Mouse (Mus musculus) intestine, embryonic 14.5 days (tissue): ENCODE data around the gene Tubb4a. TPM values are rescaled to one million over a fixed set of nuclear protein-coding genes. Genes with fewer than 3 reads are reported as not detected.

Source experiments
- ATAC-seq: fragments of 200-750 bp; cut with Nextera tagmentation; replicated peaks from 2 replicates; pipeline ENCODE4 v1.8.0; 2017; ENCODE audit warnings: low read depth, moderate number of reproducible peaks, moderate TSS enrichment, moderate library complexity; ENCODE audit not compliant: low FRiP score, low TSS enrichment
- DNase-seq: peaks from one replicate; pipeline ENCODE4 v3.0.0-alpha.2; 2018; ENCODE audit warnings: low spot score
- H3K27ac ChIP-seq: fragments of 300-500 bp; sonication (generic); 2 replicates; pipeline ENCODE4 v1.5.1; 2014; ENCODE audit warnings: low read depth, mild to moderate bottlenecking, control low read depth
- H3K27me3 ChIP-seq: fragments of 300-500 bp; sonication (generic); replicated peaks from 2 replicates; pipeline ENCODE4 v1.6.1; 2014; ENCODE audit warnings: low read length, control low read depth; ENCODE audit not compliant: control insufficient read depth, insufficient read depth
- H3K36me3 ChIP-seq: fragments of 300-500 bp; sonication (generic); 2 replicates; pipeline ENCODE4 v1.6.1; 2014; ENCODE audit warnings: low read length, control low read depth; ENCODE audit not compliant: control insufficient read depth, insufficient read depth
- H3K4me1 ChIP-seq: fragments of 300-500 bp; sonication (generic); replicated peaks from 2 replicates; pipeline ENCODE4 v1.6.1; 2014; ENCODE audit warnings: low read length, control low read depth, mixed read lengths; ENCODE audit not compliant: control insufficient read depth, insufficient read depth
- H3K4me2 ChIP-seq: fragments of 300-500 bp; sonication (generic); 2 replicates; pipeline ENCODE4 v1.6.1; 2014; ENCODE audit warnings: low read length
- H3K4me3 ChIP-seq: fragments of 300-500 bp; sonication (generic); 2 replicates; pipeline ENCODE4 v1.5.1; 2014; ENCODE audit warnings: low read depth, low read length, control low read depth, mixed read lengths
- H3K9ac ChIP-seq: fragments of 300-500 bp; sonication (generic); 2 replicates; pipeline ENCODE4 v1.6.1; 2014; ENCODE audit warnings: mild to moderate bottlenecking, low read length
- H3K9me3 ChIP-seq: fragments of 300-500 bp; sonication (generic); 2 replicates; pipeline ENCODE4 v1.6.1; 2016; ENCODE audit warnings: low read length, control low read depth; ENCODE audit not compliant: control insufficient read depth
- WGBS: fragments of 180-500 bp; shearing (Covaris S2); extraction: QIAGEN DNeasy Blood & Tissue Kit; methylation state at CpG from one replicate; pipeline ENCODE4 v1.1.7; 2014; 5-methylcytosine and 5-hydroxymethylcytosine counted together
- polyA plus RNA-seq: library from polyadenylated mRNA; unstranded; fragments of >200 nt; fragmentation: Nextera tagmentation; extraction: Ambion mirVana; gene quantifications from 2 replicates; pipeline ENCODE4 v1.2.1, GENCODE M21; 2014

Tubb4a gene
- polyA plus RNA-seq, 1 experiment from 2014 or later: 36.4 TPM

GRCm38 (mm10) chr17:57106035-57106368 lies 18.4 kb upstream of the Tubb4a start:
- 11% methylated on average over 9 of the region's 9 CpGs for WGBS
- ATAC-seq (no peak), DNase-seq (no peak)
- peak overlapping the region; percentile 63 for H3K4me3 ChIP-seq
- H3K4me1 ChIP-seq: peaks cover 17% of the 10 kb centered on the region
- H3K27ac ChIP-seq: no peak overlapping the region
- H3K27me3 ChIP-seq: no peaks in the 10 kb centered on the region
- no peaks in the 10 kb centered on the region for H3K9me3 ChIP-seq
- peak overlapping the region; percentile 59 for H3K9ac ChIP-seq
- peak overlapping the region; percentile 60 for H3K4me2 ChIP-seq
- H3K36me3 ChIP-seq: no peaks in the 10 kb centered on the region

DNA sequence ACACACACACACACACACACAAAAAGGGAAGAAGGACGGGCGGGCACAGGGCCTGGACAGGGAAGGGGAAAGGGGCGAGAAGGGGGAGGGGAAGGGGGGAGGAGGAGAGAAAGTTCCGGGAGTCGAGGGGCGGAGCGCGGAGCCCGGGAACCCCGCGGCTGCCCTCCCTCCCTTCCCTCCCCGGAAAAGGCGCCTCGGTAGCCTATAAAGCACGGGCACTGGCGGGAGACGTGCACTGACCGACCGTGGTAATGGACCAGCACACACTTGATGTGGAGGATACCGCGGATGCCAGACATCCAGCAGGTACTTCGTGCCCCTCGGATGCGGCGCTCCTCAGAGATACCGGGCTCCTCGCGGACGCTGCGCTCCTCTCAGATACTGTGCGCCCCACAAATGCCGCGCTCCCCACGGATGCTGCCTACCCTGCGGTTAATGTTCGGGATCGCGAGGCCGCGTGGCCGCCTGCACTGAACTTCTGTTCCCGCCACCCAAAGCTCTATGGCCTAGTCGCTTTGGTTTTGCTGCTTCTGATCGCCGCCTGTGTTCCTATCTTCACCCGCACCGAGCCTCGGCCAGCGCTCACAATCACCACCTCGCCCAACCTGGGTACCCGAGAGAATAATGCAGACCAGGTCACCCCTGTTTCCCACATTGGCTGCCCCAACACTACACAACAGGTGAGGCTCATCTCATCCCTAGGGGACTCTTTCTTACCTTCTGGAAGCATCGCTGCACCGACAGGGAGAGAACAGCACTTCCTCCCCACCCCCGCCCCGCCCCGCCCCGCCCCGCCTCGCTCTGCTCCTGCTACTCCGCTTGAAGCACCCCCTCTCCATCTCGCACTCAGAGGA lies 17.8 kb upstream of the Tubb4a start, which contains the start of gene Tnfsf9:
Tnfsf9 (plus strand) TSS at position 145 of the 854 bp plus-strand sequence.
- Histone ChIP-seq H3K4me2 (peak within 1 kb of the TSS; percentile 60), H3K4me1 (peaks cover 17% of the 10 kb centered on the region), H3K27ac (peak within 1 kb of the TSS; percentile 57; the same call in 1 of the 2 replicates), H3K27me3 (no peaks in the 10 kb centered on the region), H3K36me3 (no peaks in the 10 kb centered on the region), H3K9ac (peak within 1 kb of the TSS; percentile 59), H3K4me3 (peak within 1 kb of the TSS; percentile 63), H3K9me3 (no peaks in the 10 kb centered on the region)
- peak; percentile 79 for ATAC-seq
- DNase-seq: peak; percentile 87
- WGBS: under 1% methylated on average over 53 of the region's 61 CpGs

DNA sequence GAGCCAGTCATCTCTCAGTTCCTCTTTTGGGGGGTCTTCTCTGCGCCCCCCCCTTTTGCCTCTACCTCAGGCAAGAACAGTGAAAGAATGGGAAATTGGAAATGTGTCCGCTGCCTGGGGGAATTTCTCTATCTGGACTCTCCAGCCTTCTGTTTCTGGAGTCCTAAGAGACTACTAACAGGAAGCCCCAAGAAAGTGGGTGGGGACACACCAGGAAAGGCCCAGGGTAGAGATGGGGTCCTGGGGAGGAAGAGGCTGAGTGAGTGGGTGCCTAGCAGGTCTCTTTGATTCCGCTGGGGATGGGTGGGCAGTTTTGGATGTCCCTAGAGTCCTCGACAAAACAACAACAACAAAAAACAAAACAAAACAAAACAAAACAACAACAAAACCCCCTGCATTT lies 16.9 kb upstream of the Tubb4a start:
- no peak for ATAC-seq
- Histone ChIP-seq H3K27ac (no peak overlapping the region), H3K9ac (peak overlapping the region; percentile 59; the same call in 1 of the 2 replicates)

DNA sequence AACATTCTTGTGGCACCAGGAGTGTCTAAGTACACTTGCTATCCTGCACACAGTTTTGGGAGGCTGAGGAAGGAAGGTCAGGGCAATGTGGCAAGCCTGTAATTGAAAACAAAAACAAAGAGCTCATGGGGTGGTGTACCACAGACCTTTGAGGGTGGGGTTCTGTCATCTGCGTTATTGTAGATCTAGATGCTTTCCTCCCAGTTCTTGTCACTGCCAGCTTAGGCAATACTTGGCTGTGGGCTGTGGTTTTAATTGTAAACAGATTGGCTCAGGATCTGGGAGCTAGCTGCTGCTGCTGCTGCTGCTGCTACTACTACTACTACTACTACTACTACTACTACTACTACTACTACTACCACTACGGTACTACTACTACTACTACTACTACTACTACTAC lies 14.7 kb upstream of the Tubb4a start:
- no peak overlapping the region for H3K9ac ChIP-seq
- H3K4me1 ChIP-seq: peaks cover 17% of the 10 kb centered on the region
- no peaks in the 10 kb centered on the region for H3K9me3 ChIP-seq
- 84% methylated on average over 2 of the region's 2 CpGs for WGBS
- H3K27me3 ChIP-seq: no peaks in the 10 kb centered on the region
- H3K36me3 ChIP-seq: no peaks in the 10 kb centered on the region
- H3K4me3 ChIP-seq: no peak overlapping the region
- ATAC-seq (no peak), DNase-seq (no peak)
- no peak overlapping the region for H3K4me2 ChIP-seq
- H3K27ac ChIP-seq: no peak overlapping the region

More for the DNA sequence above, 16.9 kb upstream of the Tubb4a start:
- H3K27me3 ChIP-seq: no peaks in the 10 kb centered on the region
- peaks cover 17% of the 10 kb centered on the region for H3K4me1 ChIP-seq
- no peaks in the 10 kb centered on the region for H3K36me3 ChIP-seq
- H3K4me2 ChIP-seq: peak overlapping the region; percentile 60
- H3K9me3 ChIP-seq: no peaks in the 10 kb centered on the region
- peak overlapping the region; percentile 63 for H3K4me3 ChIP-seq
- WGBS: 30% methylated on average over 4 of the region's 4 CpGs
- no peak for DNase-seq

- WGBS: 13% methylated on average over 10 of the region's 10 CpGs
- DNase-seq: no peak
These were observed 12.2 kb upstream of the Tubb4a start for GRCm38 (mm10) chr17:57099629-57100325.

GRCm38 (mm10) chr17:57098321-57098720 lies 10.7 kb upstream of the Tubb4a start:
- no peak overlapping the region for H3K4me3 ChIP-seq
- no peak overlapping the region for H3K4me2 ChIP-seq
- no peaks in the 10 kb centered on the region for H3K36me3 ChIP-seq
- no peaks in the 10 kb centered on the region for H3K9me3 ChIP-seq
- H3K9ac ChIP-seq: no peak overlapping the region
- H3K27me3 ChIP-seq: no peaks in the 10 kb centered on the region
- 79% methylated on average over 5 of the region's 5 CpGs for WGBS
- H3K27ac ChIP-seq: no peak overlapping the region
- H3K4me1 ChIP-seq: no peaks in the 10 kb centered on the region; the same call in 1 of the 2 replicates
- ATAC-seq (no peak), DNase-seq (no peak)

More at GRCm38 (mm10) chr17:57099629-57100325, 12.2 kb upstream of the Tubb4a start:
- Histone ChIP-seq H3K4me1 (peaks cover 6% of the 10 kb centered on the region), H3K9ac (no peak overlapping the region), H3K4me2 (no peak overlapping the region), H3K36me3 (no peaks in the 10 kb centered on the region), H3K4me3 (no peak overlapping the region), H3K27ac (no peak overlapping the region), H3K9me3 (no peaks in the 10 kb centered on the region), H3K27me3 (no peaks in the 10 kb centered on the region)
- ATAC-seq: no peak

- H3K9ac ChIP-seq: no peak overlapping the region
- H3K4me3 ChIP-seq: peak overlapping the region; percentile 15; the same call in 1 of the 2 replicates
- H3K27me3 ChIP-seq: no peaks in the 10 kb centered on the region
- DNase-seq: peak; percentile 94
- H3K4me1 ChIP-seq: no peaks in the 10 kb centered on the region; the same call in 1 of the 2 replicates
- 1% methylated on average over 11 of the region's 11 CpGs for WGBS
- peak overlapping the region; percentile 46 for H3K4me2 ChIP-seq
- H3K9me3 ChIP-seq: no peaks in the 10 kb centered on the region
- H3K27ac ChIP-seq: no peak overlapping the region
- no peaks in the 10 kb centered on the region for H3K36me3 ChIP-seq
- ATAC-seq: peak; percentile 88
These were observed 9.0 kb upstream of the Tubb4a start for GRCm38 (mm10) chr17:57096623-57096920.

DNA sequence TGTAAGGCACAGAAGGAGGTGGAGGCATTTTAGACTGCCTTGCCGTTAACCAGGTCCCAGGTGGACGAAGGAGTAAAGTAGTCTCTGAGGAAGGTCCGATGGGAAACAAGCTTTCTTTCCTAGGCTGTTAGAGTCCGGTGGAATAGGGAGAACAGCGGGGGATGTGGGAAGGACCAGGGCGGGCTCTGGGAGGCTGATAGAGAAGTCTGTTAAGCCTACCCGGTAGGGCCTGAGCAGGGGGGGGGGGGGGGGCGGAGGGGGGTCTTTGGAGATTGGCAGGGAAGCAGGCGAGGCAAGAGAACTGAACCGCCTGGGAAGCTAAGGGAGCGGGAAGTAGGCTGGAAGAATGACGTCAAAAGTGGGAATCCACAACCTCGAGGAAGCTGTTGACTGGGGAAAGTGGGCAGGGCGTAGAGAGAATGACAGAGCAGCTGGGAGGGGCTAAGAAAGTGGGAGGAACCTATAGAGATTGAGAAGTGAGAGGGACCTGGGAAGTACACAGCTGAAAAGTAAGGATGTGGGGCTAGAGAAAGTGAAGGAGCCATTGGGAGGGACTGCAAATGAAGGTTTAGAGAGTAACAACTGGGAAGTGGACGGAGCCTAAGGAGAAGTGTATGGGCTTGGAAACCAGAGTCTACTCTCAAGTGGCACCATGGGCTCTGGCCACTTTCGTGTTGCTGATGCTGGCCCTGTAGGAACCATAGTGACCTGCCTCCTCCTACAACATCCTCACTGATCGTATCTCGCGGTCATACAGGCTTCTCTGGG lies 8.5 kb upstream of the Tubb4a start:
- ATAC-seq (peak; percentile 88), DNase-seq (no peak)
- Histone ChIP-seq H3K4me2 (peak overlapping the region; percentile 46), H3K27me3 (no peaks in the 10 kb centered on the region), H3K27ac (no peak overlapping the region), H3K36me3 (no peaks in the 10 kb centered on the region), H3K4me3 (peak overlapping the region; percentile 15; the same call in 1 of the 2 replicates), H3K4me1 (no peaks in the 10 kb centered on the region; the same call in 1 of the 2 replicates), H3K9ac (no peak overlapping the region), H3K9me3 (no peaks in the 10 kb centered on the region)
- under 1% methylated on average over 18 of the region's 19 CpGs for WGBS
